Mouse (Mus musculus) C2C12 (cell line): ENCODE measurements around the gene Bmp7.
A peak's percentile ranks its signal among the peaks of the same experiment; 100 is the strongest.

Source experiments
- CEBPB ChIP-seq: IDR thresholded peaks from one replicate; pipeline ENCODE4 v1.6.1; 2011; ENCODE audit warnings: low read depth, mild to moderate bottlenecking, control low read depth, moderate library complexity
- CTCF ChIP-seq: IDR thresholded peaks from one replicate; pipeline ENCODE4 v1.5.1; 2011; ENCODE audit not compliant: control insufficient read depth, insufficient read depth, insufficient read length
- FOSL1 ChIP-seq: IDR thresholded peaks from one replicate; pipeline ENCODE4 v1.8.0; 2011; ENCODE audit warnings: mild to moderate bottlenecking, low read length; ENCODE audit not compliant: poor library complexity, insufficient read depth, severe bottlenecking
- MAX ChIP-seq: IDR thresholded peaks from one replicate; pipeline ENCODE4 v1.6.1; 2011; ENCODE audit warnings: mild to moderate bottlenecking, control low read depth
- MYOD1 ChIP-seq: IDR thresholded peaks from one replicate; pipeline ENCODE4 v1.6.1; 2011; ENCODE audit warnings: low read depth; ENCODE audit not compliant: control insufficient read depth, insufficient read length
- MYOG ChIP-seq: IDR thresholded peaks from one replicate; pipeline ENCODE4 v1.6.1; 2011; ENCODE audit not compliant: control insufficient read depth, insufficient read length; ENCODE audit errors: extremely low read depth
- USF1 ChIP-seq: IDR thresholded peaks from one replicate; pipeline ENCODE4 v1.6.1; 2011; ENCODE audit warnings: low read depth, mild to moderate bottlenecking, control low read depth, moderate library complexity

DNA sequence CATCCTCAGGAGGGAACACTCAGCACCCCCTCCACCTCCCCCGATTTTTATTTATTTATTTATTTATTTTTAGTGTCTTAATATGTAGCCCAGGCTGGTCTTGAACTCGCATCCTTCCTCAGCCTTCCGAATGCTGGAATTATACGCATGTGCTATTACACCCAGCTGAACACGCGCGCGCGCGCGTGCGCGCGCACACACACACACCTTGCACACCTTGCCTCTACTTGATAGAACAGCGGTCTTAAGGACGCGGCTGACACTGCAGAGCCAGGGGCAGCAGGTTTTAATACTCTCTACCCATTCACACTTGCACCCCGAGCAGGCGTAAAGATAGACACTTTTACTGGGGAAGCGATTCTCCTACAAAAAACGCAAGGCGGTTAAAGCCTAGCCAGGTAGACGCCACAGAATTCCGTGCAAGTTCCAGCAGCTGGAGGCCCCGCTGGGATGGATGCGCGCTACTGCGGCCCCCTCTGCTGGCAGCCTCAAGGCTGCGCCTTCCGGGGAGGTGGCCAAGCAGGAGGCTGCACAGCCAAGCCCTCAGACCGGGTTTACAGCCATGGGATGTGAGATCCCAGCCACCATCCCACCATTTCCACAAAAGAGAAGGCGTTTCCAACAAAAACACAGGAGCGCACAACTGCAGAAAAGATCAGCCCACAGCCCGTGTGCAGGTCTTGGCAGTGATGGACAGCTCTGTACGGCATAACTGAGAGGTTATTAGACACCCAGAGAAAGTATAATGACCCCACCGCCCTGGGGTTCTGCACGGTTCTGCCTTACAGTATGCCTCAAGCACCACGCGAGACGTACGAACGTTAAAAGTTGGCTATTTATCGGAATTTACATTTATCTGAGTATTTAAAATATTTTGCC, 115.0 kb downstream of the Bmp7 start:
- TF ChIP-seq CTCF: peak; percentile 20
- no peak for TF ChIP-seq USF1
- TF ChIP-seq MAX: no peak
- TF ChIP-seq MYOD1: no peak
- TF ChIP-seq MYOG: no peak
- no peak for TF ChIP-seq FOSL1
- no peak for TF ChIP-seq CEBPB
